In the genomic region with DNA sequence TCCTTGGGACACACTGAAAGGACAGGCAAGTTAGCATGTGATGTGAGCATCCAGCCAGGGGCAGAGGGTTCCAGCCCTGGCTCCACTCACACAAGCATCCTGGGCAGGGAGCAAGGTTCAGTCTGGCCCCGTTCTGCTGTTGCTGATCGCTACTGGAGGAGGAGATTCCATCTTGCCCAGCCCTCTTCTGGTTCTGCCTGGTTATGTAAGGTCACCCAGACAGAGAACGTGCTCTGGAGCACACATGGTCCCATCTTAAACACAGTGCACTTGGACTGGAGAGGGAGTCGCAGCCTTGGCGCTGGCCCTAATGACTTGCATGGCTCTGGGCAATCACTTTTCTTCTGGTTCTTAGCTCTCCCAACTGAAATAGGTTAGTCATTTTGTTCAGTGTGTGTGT, we compare ENCODE assay signal across 14 mouse cellular contexts.
DNase-seq lines count a peak whose midpoint lies in the region; ATAC-seq lines count a peak whose summit lies in the region.
"Had no signal": no experiment of that assay in that cellular context is flagged by ENCODE, and none has a peak within 500 bp of the region (broad histone marks: within the 10 kb centered on the region; RNA-seq: fewer than 3 reads in every experiment).

No protein-coding gene starts in this region.

- peak; percentile 42; the same call in 1 of the 2 replicates for ATAC-seq in cerebellum, adult (ENCODE audit: insufficient number of reproducible peaks, low FRiP score, low TSS enrichment)
- ATAC-seq: activated CD4-positive, CD25-positive, alpha-beta regulatory T cell, adult 4 months; forebrain, embryonic 16.5 days had no signal

- no peak for DNase-seq in cerebellum, postnatal 36 days
- peak; percentile 15 to 31 for DNase-seq in heart, adult 9 months (ENCODE audit: low spot score in 2 of 2)
- DNase-seq in heart, postnatal 4 days, result no peak
- DNase-seq in lung, postnatal 25 days (ENCODE audit: low spot score), result peak; percentile 34
- no peak for DNase-seq in lung, adult 18-20 months
- DNase-seq in kidney, postnatal 25 days, result peak; percentile 8 to 71
- DNase-seq in natural killer cell, adult 2 months (ENCODE audit: low spot score in 2 of 2), result no peak
- DNase-seq: cerebellum, adult 9-10 months; embryo, embryonic 11 days; right cerebral cortex, postnatal 25 days; thymus, adult 18-20 months had no signal

Comparison
In these comparisons a context has a peak if more than half of its experiments do, and no peak if none do; other contexts are left out.
1. DNase-seq: peak in heart, adult 9 months (2 of 2), lung, postnatal 25 days (single experiment) and kidney, postnatal 25 days (2 of 2); none in cerebellum, postnatal 36 days (0 of 2), heart, postnatal 4 days (single experiment), lung, adult 18-20 months (0 of 2) and natural killer cell, adult 2 months (0 of 2).